Mouse (Mus musculus): ENCODE measurements around the gene Gm21103.
A peak's percentile ranks its signal among the peaks of the same experiment; 100 is the strongest.
"Not testable (repeated sequence)": the region's sequence is repeated elsewhere in the genome, so short reads cannot be mapped to it uniquely, and the experiment has no call there.

Gene Gm21103

DNA sequence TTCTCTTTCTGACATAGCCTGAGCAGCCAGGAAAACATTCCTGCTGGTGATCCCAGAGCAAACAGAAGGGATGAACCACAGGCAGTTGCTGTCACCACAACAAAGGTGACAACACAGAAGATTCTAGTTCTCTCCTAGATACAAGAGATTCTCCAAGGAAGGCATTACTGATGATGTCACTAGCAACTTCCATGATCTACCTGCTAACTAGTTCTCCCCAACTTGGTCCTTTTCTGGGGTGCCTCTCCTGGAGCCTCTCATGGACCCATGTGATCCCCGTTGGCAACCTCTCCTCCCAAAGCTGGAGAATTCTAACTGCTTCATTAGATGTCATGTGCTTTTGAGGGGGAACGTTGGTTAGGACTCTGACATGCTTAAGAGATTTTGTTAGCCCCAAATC lies at the start of gene Gm21103:
TSS of gene Gm21103 (minus strand) at position 101 of the 400 bp plus-strand sequence.
- DNase-seq (ENCODE audit: inconsistent ontology term): not testable (repeated sequence)

- DNase-seq (ENCODE audit: inconsistent ontology term): not testable (repeated sequence)
These were observed 38.9 kb upstream of the Gm21103 start, which contains the start of gene Gm3618 for GRCm38 (mm10) chr14:6343578-6343977. TSS of gene Gm3618 (minus strand) at chr14:6343678.

- DNase-seq (ENCODE audit: inconsistent ontology term): peak; percentile 26
These were observed 17.5 kb downstream of the Gm21103 start, which contains the start of gene Gm3411 for GRCm38 (mm10) chr14:6286931-6287715. TSS of gene Gm3411 (minus strand) at chr14:6287250.

All from Muller cell, postnatal 12 days (primary cell).